Mouse (Mus musculus): Measurements from ENCODE around the gene Fam24b. TPM values are rescaled to one million over a fixed set of nuclear protein-coding genes. Genes with fewer than 3 reads are reported as not detected.

The Fam24b gene
- not detected for total RNA-seq (2023)

DNA sequence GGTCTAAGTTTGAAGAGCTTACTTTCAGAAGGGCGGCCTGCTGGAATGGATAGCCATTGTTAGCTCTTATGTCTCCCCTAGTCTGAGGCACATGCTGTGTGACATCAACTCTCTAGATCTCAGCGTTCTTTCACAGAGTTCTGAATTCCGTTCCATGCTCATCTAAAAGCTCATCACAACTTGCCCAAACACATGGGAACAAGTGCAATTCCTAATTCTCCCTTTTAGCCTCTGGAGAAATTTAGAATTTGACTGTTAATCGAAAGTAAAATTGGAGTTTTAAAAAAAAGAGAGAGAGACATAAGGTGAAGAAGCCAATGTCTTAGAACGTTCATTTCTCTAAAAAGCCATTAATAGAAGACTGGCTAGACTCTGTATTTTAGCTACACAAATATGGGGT is at the start of gene Fam24b:
Gene Fam24b, minus strand, starts transcription at position 101 of the 400 bp plus-strand sequence.

DNA sequence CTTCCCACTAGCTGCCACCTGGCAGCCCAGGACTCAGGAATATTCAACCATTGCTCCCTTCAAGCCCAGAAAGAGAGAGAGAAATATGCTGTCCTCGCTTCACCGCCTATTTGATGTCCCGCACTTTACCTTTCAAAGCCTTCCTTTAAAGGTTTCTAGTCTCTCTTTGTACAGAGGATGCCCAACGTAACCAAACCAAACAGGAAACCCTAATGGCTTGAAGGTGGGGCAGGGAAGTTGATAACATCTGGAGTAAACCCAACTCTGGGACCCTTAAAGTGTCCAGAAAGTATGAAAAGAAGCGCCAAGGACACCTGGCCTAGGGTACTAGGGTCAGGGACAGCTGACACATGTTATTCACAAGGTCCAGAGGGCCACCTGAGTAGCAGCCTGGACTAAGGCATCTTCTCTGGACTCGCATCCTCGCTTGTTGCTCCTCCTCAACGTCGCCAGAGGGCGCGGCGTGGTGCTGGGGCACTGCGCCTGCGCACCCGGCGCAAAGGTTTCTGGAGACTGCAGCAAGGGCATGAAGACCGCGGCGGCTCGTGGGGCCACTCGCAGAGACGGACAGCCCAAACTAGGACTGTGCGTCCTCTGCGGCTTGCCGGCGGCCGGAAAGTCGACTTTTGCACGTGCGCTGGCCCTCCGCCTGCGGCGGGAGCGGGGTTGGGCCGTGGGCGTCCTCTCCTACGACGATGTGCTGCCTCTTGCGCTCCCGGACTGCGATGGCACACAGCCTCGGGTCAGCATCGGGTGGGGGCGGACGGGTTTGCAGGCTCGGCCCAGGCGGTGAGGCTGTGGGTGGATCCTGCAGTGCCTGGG is 41.5 kb upstream of the Fam24b start, which contains the start of gene Pstk:
Gene Pstk, plus strand, starts transcription at position 494 of the 822 bp plus-strand sequence.

DNA sequence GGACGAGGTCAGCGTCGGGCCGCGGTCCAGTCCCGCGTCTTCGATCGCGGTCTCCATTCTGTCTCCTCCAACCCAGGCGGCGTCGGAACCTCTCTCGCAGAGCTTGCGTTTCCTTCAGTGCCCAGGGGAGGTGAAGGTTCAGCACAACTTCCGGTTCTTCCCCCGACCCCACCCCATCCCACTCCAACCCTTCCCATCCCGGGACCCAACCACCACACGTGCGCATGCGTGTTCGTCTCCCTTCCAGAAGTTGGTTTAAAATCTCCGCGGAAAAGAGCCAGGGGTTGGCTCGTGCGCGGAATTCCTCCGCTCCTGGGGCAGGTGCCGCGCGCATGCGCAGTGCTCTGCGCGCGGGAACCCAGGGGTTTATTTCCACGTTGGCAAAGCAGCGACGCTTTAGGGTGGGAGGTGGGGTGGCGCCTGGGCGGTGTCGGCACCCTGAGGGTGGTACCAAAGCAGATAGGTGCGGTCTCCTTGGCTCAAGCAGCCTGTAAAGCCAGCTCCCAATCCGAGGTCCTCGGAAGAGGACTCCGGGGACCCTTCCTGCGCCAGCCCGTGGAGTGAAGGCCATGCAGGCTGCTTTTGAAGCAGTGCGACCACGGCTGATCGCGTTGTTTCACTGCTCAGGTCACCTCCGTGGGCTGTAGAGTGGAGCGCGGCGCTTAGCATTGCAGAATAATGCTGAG is 33.4 kb upstream of the Fam24b start, which contains the start of gene 2310057M21Rik:
Gene 2310057M21Rik, minus strand, starts transcription at position 145 of the 686 bp plus-strand sequence.

DNA sequence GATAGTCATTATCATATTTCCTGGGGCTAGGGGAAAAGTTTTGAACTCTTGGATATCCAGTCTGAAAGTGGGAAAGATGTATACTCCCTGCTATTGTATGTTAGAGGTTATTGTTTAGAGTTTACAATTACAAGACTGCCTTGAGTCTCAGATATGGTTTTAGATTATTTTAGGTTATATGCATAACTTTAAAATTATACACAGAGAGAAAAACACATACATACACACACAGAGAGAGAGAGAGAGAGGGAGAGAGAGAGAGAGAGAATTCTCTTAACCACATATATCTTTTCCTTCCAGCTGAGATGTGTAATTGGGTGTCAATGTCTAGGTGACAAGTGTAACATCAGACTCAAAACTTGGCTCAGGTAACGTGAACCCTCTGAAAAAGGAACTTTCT is 4.2 kb upstream of the Fam24b start, which contains the start of gene Fam24a:
Gene Fam24a, plus strand, starts transcription at position 301 of the 400 bp plus-strand sequence.

GRCm38 (mm10) chr7:131322192-131322591 is 7.1 kb downstream of the Fam24b start, which contains the start of gene Cuzd1:
Gene Cuzd1, minus strand, starts transcription at chr7:131322292.

Other genes starting within 250 kb of the Fam24b start
- not detected for gene 4933402N03Rik, start 183.2 kb downstream of the Fam24b start, total RNA-seq (2023)
- not detected for gene 5430419D17Rik, start 155.1 kb downstream of the Fam24b start, total RNA-seq (2023)
- not detected for gene Cuzd1, start 7.2 kb downstream of the Fam24b start, total RNA-seq (2023)
- gene Fam24a, start 4.3 kb upstream of the Fam24b start, total RNA-seq (2023): not detected
- gene 2310057M21Rik, start 33.2 kb upstream of the Fam24b start, total RNA-seq (2023): 10 to 100 TPM; 14.9 to 20.0 TPM
- 10 to 100 TPM; 20.5 to 25.3 TPM for gene Pstk, start 41.6 kb upstream of the Fam24b start, total RNA-seq (2023)
- 10 to 100 TPM; 64.2 to 72.1 TPM for gene Ikzf5, start 81.0 kb upstream of the Fam24b start, total RNA-seq (2023)
- 10 to 100 TPM; 17.6 to 24.8 TPM for gene Acadsb, start 81.1 kb upstream of the Fam24b start, total RNA-seq (2023)
- not detected for gene Hmx3, start 213.4 kb upstream of the Fam24b start, total RNA-seq (2023)
- gene Hmx2, start 219.3 kb upstream of the Fam24b start, total RNA-seq (2023): not detected
- gene Bub3, start 230.7 kb upstream of the Fam24b start, total RNA-seq (2023): 10 to 100 TPM; 56.0 to 64.3 TPM